15 mouse cellular contexts compared by ENCODE assay signal in genomic region chr8:82875135-82875534, GRCm38 (mm10). TPM values are rescaled to one million over a fixed set of nuclear protein-coding genes. Genes with fewer than 3 reads are reported as not detected.
DNase-seq lines count a peak whose midpoint lies in the region; ATAC-seq and TF ChIP-seq lines count a peak whose summit lies in the region.
"Had no signal": no experiment of that assay in that cellular context is flagged by ENCODE, and none has a peak within 500 bp of the region (broad histone marks: within the 10 kb centered on the region; RNA-seq: fewer than 3 reads in every experiment).

No protein-coding gene starts in this region.

- DNase-seq in heart, adult 18-20 months, result peak; percentile 49 to 65
- DNase-seq in lung, postnatal 0 days (ENCODE audit: low spot score), result peak; percentile 25
- DNase-seq in lung, postnatal 14 days, result no peak
- peak; percentile 69 for DNase-seq in heart, postnatal 0 days (ENCODE audit: low spot score)
- DNase-seq in ovary, adult 18-20 months (ENCODE audit: low spot score), result no peak
- DNase-seq in right cerebral cortex, postnatal 14 days, result no peak
- no peak for DNase-seq in urinary bladder, postnatal 4 days (ENCODE audit: low spot score in 2 of 2)
- DNase-seq: cerebellum, adult 9-10 months; gastrocnemius, postnatal 14 days; liver, embryonic 13.5 days; retina, postnatal 1 day had no signal

- no peak overlapping the region for H3K27ac ChIP-seq in heart, embryonic 11.5 days (ENCODE audit: low read depth, low read length)
- H3K27ac ChIP-seq in lung, postnatal 0 days (ENCODE audit: low read length), result no peak overlapping the region
- peak overlapping the region; percentile 15; the same call in 1 of the 2 replicates for H3K27ac ChIP-seq in heart, postnatal 0 days (ENCODE audit: low read depth)
- H3K27ac ChIP-seq: forebrain, embryonic 13.5 days; liver, embryonic 13.5 days; midbrain, embryonic 12.5 days had no signal

- no peak overlapping the region for H3K4me2 ChIP-seq in heart, embryonic 11.5 days
- no peak overlapping the region for H3K4me2 ChIP-seq in lung, postnatal 0 days (replicated peaks; ENCODE audit: low read depth, low read length)
- H3K4me2 ChIP-seq in heart, postnatal 0 days (ENCODE audit: low read depth, low read length), result peak overlapping the region; percentile 23
- H3K4me2 ChIP-seq: forebrain, embryonic 13.5 days; liver, embryonic 13.5 days; midbrain, embryonic 12.5 days had no signal

- no peak for ATAC-seq in heart, embryonic 11.5 days (replicated peaks; ENCODE audit: insufficient number of reproducible peaks, low FRiP score, low TSS enrichment)
- ATAC-seq in lung, postnatal 0 days, result no peak
- peak; percentile 88 for ATAC-seq in heart, postnatal 0 days (ENCODE audit: insufficient read depth, low read depth)
- ATAC-seq: forebrain, embryonic 13.5 days; inflammation-experienced regulatory T-cells, adult 6 months had no signal

- WGBS in heart, embryonic 11.5 days (ENCODE audit: insufficient replicate concordance), result 46% methylated on average over 7 of the region's 7 CpGs
- 39% methylated on average over 7 of the region's 7 CpGs for WGBS in lung, postnatal 0 days
- 18% methylated on average over 7 of the region's 7 CpGs for WGBS in heart, postnatal 0 days

- no peak overlapping the region for H3K9ac ChIP-seq in heart, embryonic 11.5 days (ENCODE audit: low read depth, low read length)
- H3K9ac ChIP-seq in lung, postnatal 0 days (replicated peaks; ENCODE audit: low read depth), result no peak overlapping the region
- H3K9ac ChIP-seq in heart, postnatal 0 days (replicated peaks; ENCODE audit: low read depth, low read length), result no peak overlapping the region
- H3K9ac ChIP-seq: forebrain, embryonic 13.5 days; liver, embryonic 13.5 days; midbrain, embryonic 12.5 days had no signal

- no peak for TF ChIP-seq CTCF in lung, postnatal 0 days (IDR thresholded peaks at IDR 0.05)
- TF ChIP-seq CTCF in heart, postnatal 0 days (IDR thresholded peaks at IDR 0.05; ENCODE audit: low read depth), result no peak

- peaks cover 6% of the 10 kb centered on the region for H3K4me1 ChIP-seq in heart, embryonic 11.5 days (ENCODE audit: control insufficient read depth, insufficient read depth, low read length)
- H3K4me1 ChIP-seq in lung, postnatal 0 days (ENCODE audit: insufficient read depth, low read depth, low read length), result no peaks in the 10 kb centered on the region; the same call in 1 of the 2 replicates
- H3K4me1 ChIP-seq in heart, postnatal 0 days (ENCODE audit: control insufficient read depth, insufficient read depth), result peaks cover 24% of the 10 kb centered on the region
- H3K4me1 ChIP-seq: forebrain, embryonic 13.5 days; liver, embryonic 13.5 days; midbrain, embryonic 12.5 days had no signal

- no peaks in the 10 kb centered on the region for H3K36me3 ChIP-seq in heart, embryonic 11.5 days (ENCODE audit: control insufficient read depth, insufficient read depth, low read length)
- H3K36me3 ChIP-seq in lung, postnatal 0 days (ENCODE audit: insufficient read depth, low read length), result no peaks in the 10 kb centered on the region
- H3K36me3 ChIP-seq in heart, postnatal 0 days (replicated peaks; ENCODE audit: control insufficient read depth, insufficient read depth, low read length), result no peaks in the 10 kb centered on the region
- H3K36me3 ChIP-seq: liver, embryonic 13.5 days; midbrain, embryonic 12.5 days had no signal

- no peaks in the 10 kb centered on the region for H3K27me3 ChIP-seq in heart, embryonic 11.5 days (ENCODE audit: control insufficient read depth, insufficient read depth, low read length)
- no peaks in the 10 kb centered on the region for H3K27me3 ChIP-seq in lung, postnatal 0 days (replicated peaks; ENCODE audit: insufficient read depth, low read length)
- no peaks in the 10 kb centered on the region for H3K27me3 ChIP-seq in heart, postnatal 0 days (ENCODE audit: control insufficient read depth, insufficient read depth, low read length)
- H3K27me3 ChIP-seq: forebrain, embryonic 13.5 days; liver, embryonic 13.5 days; midbrain, embryonic 12.5 days had no signal

- H3K9me3 ChIP-seq in heart, embryonic 11.5 days (replicated peaks; ENCODE audit: control insufficient read depth, low read length), result no peaks in the 10 kb centered on the region
- H3K9me3 ChIP-seq in lung, postnatal 0 days (ENCODE audit: low read length), result no peaks in the 10 kb centered on the region
- no peaks in the 10 kb centered on the region for H3K9me3 ChIP-seq in heart, postnatal 0 days (replicated peaks; ENCODE audit: control insufficient read depth, low read length)
- H3K9me3 ChIP-seq: forebrain, embryonic 13.5 days; liver, embryonic 13.5 days; midbrain, embryonic 12.5 days had no signal

- no peak for TF ChIP-seq EP300 in lung, postnatal 0 days (IDR thresholded peaks at IDR 0.05)
- TF ChIP-seq EP300 in heart, postnatal 0 days (IDR thresholded peaks at IDR 0.05; ENCODE audit: low read depth), result no peak

- no peak overlapping the region for H3K4me3 ChIP-seq in heart, embryonic 11.5 days (ENCODE audit: low read depth, low read length)
- H3K4me3 ChIP-seq in lung, postnatal 0 days (ENCODE audit: low read depth, low read length), result no peak overlapping the region
- H3K4me3 ChIP-seq in heart, postnatal 0 days (ENCODE audit: low read depth, low read length), result no peak overlapping the region
- H3K4me3 ChIP-seq: forebrain, embryonic 13.5 days; liver, embryonic 13.5 days; midbrain, embryonic 12.5 days had no signal

RNA-seq across cellular contexts. Expression of gene Rnf150, which starts 12.0 kb away (rescaled TPM):
- 10 to 100 TPM; 14.7 to 15.1 TPM for total RNA-seq in heart, adult 18-20 months (2021)
- polyA plus RNA-seq in heart, embryonic 11.5 days (2014; fragmentation: Nextera tagmentation; extraction: Ambion mirVana), result 0.62 and 1.1 TPM in 2 replicates
- 1.7 and 2.3 TPM in 2 replicates for polyA plus RNA-seq in lung, postnatal 0 days (2015; fragmentation: Nextera tagmentation; extraction: Ambion mirVana)
- 3.5 and 3.6 TPM in 2 replicates for total RNA-seq in heart, postnatal 0 days (2014; rRNA removed; ENCODE audit: low replicate concordance)
- 0.71 and 0.75 TPM in 2 replicates for polyA plus RNA-seq in heart, postnatal 0 days (2015; fragmentation: Nextera tagmentation; extraction: Ambion mirVana)
- polyA plus RNA-seq: inflammation-experienced regulatory T-cells, adult 6 months had no signal

Comparison
In these comparisons a context has a peak if more than half of its experiments do, and no peak if none do; other contexts are left out.
1. DNase-seq: peak in heart, adult 18-20 months (2 of 2), lung, postnatal 0 days (single experiment) and heart, postnatal 0 days (single experiment); none in lung, postnatal 14 days (single experiment), ovary, adult 18-20 months (single experiment), right cerebral cortex, postnatal 14 days (single experiment) and urinary bladder, postnatal 4 days (0 of 2).